Mouse (Mus musculus): ENCODE results near the gene Naa20.
A peak's percentile ranks its signal among the peaks of the same experiment; 100 is the strongest.
"Not testable (repeated sequence)": the region's sequence is repeated elsewhere in the genome, so short reads cannot be mapped to it uniquely, and the experiment has no call there.

The Naa20 gene

GRCm38 (mm10) chr2:145884913-145885785, 16.8 kb upstream of the Naa20 start:
- no peak for DNase-seq (ENCODE audit: low spot score in 2 of 2)

GRCm38 (mm10) chr2:145887937-145888765, 13.7 kb upstream of the Naa20 start:
- DNase-seq (ENCODE audit: low spot score in 2 of 2): no peak

- DNase-seq (ENCODE audit: low spot score in 2 of 2): no peak
Observed at GRCm38 (mm10) chr2:145888766-145889480, 13.0 kb upstream of the Naa20 start.

GRCm38 (mm10) chr2:145890571-145890970, 11.3 kb upstream of the Naa20 start:
- DNase-seq (ENCODE audit: low spot score in 2 of 2): no peak

GRCm38 (mm10) chr2:145893756-145894155, 8.1 kb upstream of the Naa20 start:
- no peak for DNase-seq (ENCODE audit: low spot score in 2 of 2)

GRCm38 (mm10) chr2:145898106-145898505, 3.8 kb upstream of the Naa20 start:
- no peak for DNase-seq (ENCODE audit: low spot score in 2 of 2)

- not testable (repeated sequence) for DNase-seq (ENCODE audit: low spot score in 2 of 2)
Observed at GRCm38 (mm10) chr2:145900318-145900717, 1.6 kb upstream of the Naa20 start.

GRCm38 (mm10) chr2:145903061-145903901, 1.4 kb downstream of the Naa20 start:
- DNase-seq (ENCODE audit: low spot score in 2 of 2): peak; percentile 69 to 82

- no peak for DNase-seq (ENCODE audit: low spot score in 2 of 2)
Observed at GRCm38 (mm10) chr2:145903983-145904616, 2.2 kb downstream of the Naa20 start.

- DNase-seq (ENCODE audit: low spot score in 2 of 2): no peak
Observed at GRCm38 (mm10) chr2:145905156-145905555, 3.3 kb downstream of the Naa20 start.

- DNase-seq (ENCODE audit: low spot score in 2 of 2): not testable (repeated sequence)
Observed at GRCm38 (mm10) chr2:145905884-145906283, 4.0 kb downstream of the Naa20 start.

- DNase-seq (ENCODE audit: low spot score in 2 of 2): no peak
Observed at GRCm38 (mm10) chr2:145920941-145921650, 19.2 kb downstream of the Naa20 start.

GRCm38 (mm10) chr2:145934339-145935231, 32.7 kb downstream of the Naa20 start, which contains the start of the genes Cfap61 and Crnkl1:
Gene Cfap61 (plus strand): TSS chr2:145934784.
Gene Crnkl1 (minus strand): TSS chr2:145935014.
- peak; percentile 71 to 84 for DNase-seq (ENCODE audit: low spot score in 2 of 2)

GRCm38 (mm10) chr2:145936975-145937374, 35.1 kb downstream of the Naa20 start:
- no peak for DNase-seq (ENCODE audit: low spot score in 2 of 2)

- DNase-seq (ENCODE audit: low spot score in 2 of 2): no peak
Observed at GRCm38 (mm10) chr2:145941403-145941802, 39.5 kb downstream of the Naa20 start.

- no peak for DNase-seq (ENCODE audit: low spot score in 2 of 2)
Observed at GRCm38 (mm10) chr2:145944286-145944685, 42.4 kb downstream of the Naa20 start.

GRCm38 (mm10) chr2:145948402-145948954, 46.6 kb downstream of the Naa20 start:
- no peak for DNase-seq (ENCODE audit: low spot score in 2 of 2)

- no peak for DNase-seq (ENCODE audit: low spot score in 2 of 2)
Observed at GRCm38 (mm10) chr2:145949475-145950068, 47.7 kb downstream of the Naa20 start.

All from spleen, postnatal 14 days (tissue).